Mouse (Mus musculus) neural tube, embryonic 14.5 days (tissue): ENCODE results near the gene Lim2. TPM values are rescaled to one million over a fixed set of nuclear protein-coding genes. Genes with fewer than 3 reads are reported as not detected.

Source experiments
- ATAC-seq: fragments of 200-750 bp; cut with Nextera tagmentation; 2 replicates; pipeline ENCODE4 v1.8.0; 2017; ENCODE audit warnings: low read depth, mild to moderate bottlenecking, moderate TSS enrichment, moderate library complexity
- H3K27ac ChIP-seq: fragments of 300-500 bp; sonication (generic); 2 replicates; pipeline ENCODE4 v1.5.1; 2014; ENCODE audit warnings: low read depth, mild to moderate bottlenecking, control low read depth, low read length, moderate library complexity, mixed read lengths
- H3K27me3 ChIP-seq: fragments of 300-500 bp; sonication (generic); 2 replicates; pipeline ENCODE4 v1.6.1; 2014; ENCODE audit warnings: low read length; ENCODE audit not compliant: control insufficient read depth, insufficient read depth
- H3K36me3 ChIP-seq: fragments of 300-500 bp; sonication (generic); 2 replicates; pipeline ENCODE4 v1.6.1; 2014; ENCODE audit warnings: low read length, mixed read lengths; ENCODE audit not compliant: control insufficient read depth, insufficient read depth
- H3K4me1 ChIP-seq: fragments of 300-500 bp; sonication (generic); 2 replicates; pipeline ENCODE4 v1.6.1; 2014; ENCODE audit warnings: low read length; ENCODE audit not compliant: control insufficient read depth, insufficient read depth
- H3K4me2 ChIP-seq: fragments of 300-500 bp; sonication (generic); 2 replicates; pipeline ENCODE4 v1.6.1; 2014; ENCODE audit warnings: mild to moderate bottlenecking, low read depth, low read length, control low read depth
- H3K4me3 ChIP-seq: fragments of 300-500 bp; sonication (generic); 2 replicates; pipeline ENCODE4 v1.5.1; 2014; ENCODE audit warnings: low read depth, low read length, control low read depth, mixed read lengths
- H3K9ac ChIP-seq: fragments of 300-500 bp; sonication (generic); replicated peaks from 2 replicates; pipeline ENCODE4 v1.6.1; 2014; ENCODE audit warnings: low read depth, mild to moderate bottlenecking, control low read depth, low read length, mixed read lengths
- H3K9me3 ChIP-seq: fragments of 300-500 bp; sonication (generic); 2 replicates; pipeline ENCODE4 v1.6.1; 2016; ENCODE audit warnings: low read length; ENCODE audit not compliant: control insufficient read depth
- WGBS: fragments of 180-500 bp; shearing (Covaris S2); extraction: QIAGEN DNeasy Blood & Tissue Kit; methylation state at CpG from one replicate; pipeline ENCODE4 v1.1.7; 2014; 5-methylcytosine and 5-hydroxymethylcytosine counted together
- polyA plus RNA-seq: library from polyadenylated mRNA; unstranded; fragments of >200 nt; fragmentation: Nextera tagmentation; extraction: Ambion mirVana; gene quantifications from 2 replicates; pipeline ENCODE4 v1.2.1, GENCODE M21; 2014

The Lim2 gene
- polyA plus RNA-seq, 1 experiment from 2014 or later: not detected

DNA sequence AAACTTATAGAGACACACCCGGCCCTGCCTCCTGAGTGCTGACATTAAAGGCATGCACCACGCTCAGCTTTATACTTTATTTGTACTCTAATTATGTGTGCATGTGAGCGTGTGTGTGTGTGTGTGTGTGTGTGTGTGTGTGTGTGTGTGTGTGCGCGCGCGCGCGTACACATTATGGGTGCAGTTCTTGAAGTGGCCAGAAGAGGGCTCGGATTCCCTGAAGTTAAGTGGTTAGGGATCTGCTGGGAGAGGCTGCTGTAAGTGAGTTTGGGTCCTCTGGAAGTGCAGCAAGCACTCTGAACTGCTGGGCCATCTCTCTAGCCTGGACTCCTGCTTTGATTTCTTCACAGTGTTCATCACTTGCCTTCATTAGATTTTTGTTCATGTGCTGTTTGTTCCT is 10.2 kb upstream of the Lim2 start:
- Histone ChIP-seq H3K9me3 (no peaks in the 10 kb centered on the region), H3K27ac (no peak overlapping the region), H3K9ac (no peak overlapping the region), H3K4me2 (no peak overlapping the region), H3K36me3 (no peaks in the 10 kb centered on the region), H3K4me1 (no peaks in the 10 kb centered on the region), H3K4me3 (no peak overlapping the region), H3K27me3 (no peaks in the 10 kb centered on the region)
- 86% methylated on average over 10 of the region's 10 CpGs for WGBS
- no peak for ATAC-seq

DNA sequence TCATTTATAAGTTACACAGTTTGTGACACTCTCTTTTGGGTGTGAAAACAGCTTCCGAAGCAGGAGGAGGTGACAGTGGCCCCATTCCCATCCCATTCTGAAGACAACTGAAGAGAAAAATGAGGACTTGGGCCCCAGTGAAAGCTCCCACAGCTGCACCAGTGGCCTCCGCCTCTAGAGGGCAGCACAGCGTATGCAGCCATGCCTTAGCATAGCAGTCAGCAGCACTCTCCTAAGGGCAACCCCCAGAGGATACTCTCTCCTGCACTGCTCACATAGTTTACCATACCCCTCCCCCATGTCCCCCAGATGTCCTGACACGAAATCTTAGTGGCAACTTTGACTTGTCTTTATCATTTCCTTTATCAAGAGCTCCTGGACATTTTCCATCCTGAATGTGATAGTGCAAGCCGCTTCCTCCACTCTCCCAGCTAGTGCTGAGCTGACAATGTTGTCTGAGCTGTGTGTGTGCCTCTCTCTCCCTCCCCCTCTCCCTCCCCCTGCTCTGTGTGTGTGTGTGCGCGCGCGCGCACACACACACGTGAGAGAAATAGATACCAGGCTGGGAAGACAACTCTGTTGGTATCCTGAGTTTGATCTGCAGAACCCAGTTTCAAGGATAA is 4.4 kb upstream of the Lim2 start:
- peak; percentile 98 for ATAC-seq
- Histone ChIP-seq H3K4me1 (no peaks in the 10 kb centered on the region), H3K36me3 (no peaks in the 10 kb centered on the region), H3K4me2 (peak overlapping the region; percentile 23; the same call in 1 of the 2 replicates), H3K27ac (no peak overlapping the region), H3K27me3 (no peaks in the 10 kb centered on the region), H3K9me3 (no peaks in the 10 kb centered on the region), H3K4me3 (no peak overlapping the region), H3K9ac (no peak overlapping the region)
- WGBS: 11% methylated on average over 11 of the region's 11 CpGs

DNA sequence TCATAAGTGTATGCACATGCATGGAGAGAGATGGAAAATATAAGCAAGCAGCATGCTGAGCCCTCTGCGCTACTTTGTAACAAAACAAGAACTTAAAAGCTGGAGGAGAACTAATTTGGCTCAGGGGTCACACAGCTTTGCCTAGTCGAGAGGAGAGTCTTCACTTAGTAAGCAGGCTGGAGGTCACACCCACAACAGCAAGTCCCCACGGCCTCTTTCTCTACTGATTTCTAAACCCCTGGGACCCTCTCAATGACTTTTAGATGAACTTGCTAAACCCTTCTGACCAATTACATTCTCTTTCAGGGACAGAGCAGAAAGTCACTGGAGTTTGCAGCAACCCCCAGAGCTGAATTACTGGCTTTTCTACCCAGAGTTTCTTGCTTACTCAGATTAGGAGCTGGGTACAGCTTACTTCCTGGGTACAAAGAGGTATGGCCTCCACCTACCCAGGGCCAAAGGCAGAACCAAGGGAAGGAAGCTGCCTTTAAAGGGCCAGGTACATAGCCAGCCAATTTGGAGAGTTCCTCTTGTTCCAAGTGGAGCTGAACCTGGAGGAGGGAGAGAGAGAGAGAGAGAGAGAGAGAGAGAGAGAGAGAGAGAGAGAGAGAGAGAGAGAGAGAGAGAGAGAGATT is 3.4 kb upstream of the Lim2 start:
- no peak for ATAC-seq
- H3K9ac ChIP-seq: no peak overlapping the region
- no peaks in the 10 kb centered on the region for H3K9me3 ChIP-seq
- H3K27ac ChIP-seq: no peak overlapping the region
- no peak overlapping the region for H3K4me3 ChIP-seq
- H3K36me3 ChIP-seq: no peaks in the 10 kb centered on the region
- no peak overlapping the region for H3K4me2 ChIP-seq
- no peaks in the 10 kb centered on the region for H3K27me3 ChIP-seq
- no peaks in the 10 kb centered on the region for H3K4me1 ChIP-seq
- 66% methylated on average over 3 of the region's 3 CpGs for WGBS

DNA sequence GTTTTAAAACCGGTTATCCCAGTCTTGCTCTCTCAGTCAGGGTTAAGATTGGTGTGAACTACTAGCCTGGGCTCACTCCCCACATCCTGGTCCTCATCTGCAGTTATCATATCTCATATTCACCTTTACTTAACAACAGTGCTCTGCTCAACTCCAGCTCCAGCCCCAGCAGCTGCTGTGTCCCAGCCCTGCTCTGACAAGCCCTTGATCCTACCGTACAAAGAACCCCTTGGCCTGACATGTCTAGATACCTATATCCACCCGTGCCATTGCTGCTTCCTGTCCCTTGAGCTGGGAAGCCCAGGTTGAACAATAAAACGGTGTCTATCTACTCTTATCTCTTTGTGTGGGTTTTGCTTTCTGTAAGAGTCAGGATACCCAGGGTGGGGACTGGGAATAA is 2.0 kb downstream of the Lim2 start:
- no peaks in the 10 kb centered on the region for H3K36me3 ChIP-seq
- H3K4me3 ChIP-seq: no peak overlapping the region
- no peak overlapping the region for H3K9ac ChIP-seq
- no peaks in the 10 kb centered on the region for H3K9me3 ChIP-seq
- H3K4me2 ChIP-seq: no peak overlapping the region
- no peak overlapping the region for H3K27ac ChIP-seq
- no peaks in the 10 kb centered on the region for H3K4me1 ChIP-seq
- H3K27me3 ChIP-seq: no peaks in the 10 kb centered on the region
- WGBS: 68% methylated on average over 4 of the region's 4 CpGs
- no peak for ATAC-seq

DNA sequence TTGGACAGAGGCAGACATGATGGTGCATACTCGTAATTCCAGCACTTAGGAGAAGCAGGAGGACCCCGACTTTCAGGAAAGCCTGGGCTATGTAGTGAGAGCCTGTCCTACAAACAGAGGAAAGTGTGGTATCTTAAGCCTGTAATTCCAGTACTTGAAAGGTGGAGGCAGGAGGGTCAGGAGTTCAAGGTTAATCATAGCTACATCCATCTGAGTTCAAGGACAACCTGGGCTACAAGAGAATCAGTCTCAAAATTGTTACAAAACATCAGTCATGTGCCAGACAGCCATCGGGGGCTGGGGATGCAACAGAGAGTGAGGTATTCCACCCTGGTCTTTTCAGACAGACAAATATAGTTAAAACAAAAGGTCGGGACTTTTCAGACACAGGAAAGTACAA is 5.4 kb downstream of the Lim2 start:
- Histone ChIP-seq H3K9me3 (no peaks in the 10 kb centered on the region), H3K4me2 (no peak overlapping the region), H3K4me1 (no peaks in the 10 kb centered on the region), H3K4me3 (no peak overlapping the region), H3K36me3 (no peaks in the 10 kb centered on the region), H3K9ac (no peak overlapping the region), H3K27ac (no peak overlapping the region), H3K27me3 (no peaks in the 10 kb centered on the region)
- ATAC-seq: no peak
- 78% methylated on average over 4 of the region's 4 CpGs for WGBS

DNA sequence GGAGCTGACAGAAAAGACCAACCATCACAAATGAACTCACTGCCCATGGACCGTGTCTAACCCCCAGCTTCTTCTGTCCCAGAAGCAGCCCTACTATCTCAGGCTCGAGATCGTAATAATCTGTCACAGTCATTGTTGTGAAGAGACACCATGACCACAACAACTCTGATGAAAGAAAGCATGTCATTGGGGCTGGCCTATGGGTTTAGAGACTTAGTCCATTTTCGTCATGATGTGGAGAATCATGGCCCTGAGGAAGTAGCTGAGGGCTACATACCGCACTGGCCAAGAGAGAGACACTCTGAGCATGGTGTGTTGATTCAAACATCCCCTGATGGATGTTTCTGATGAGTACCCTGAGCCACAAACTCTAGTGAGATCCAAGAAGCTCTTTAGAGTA is 7.2 kb downstream of the Lim2 start:
- Histone ChIP-seq H3K27ac (no peak overlapping the region), H3K4me3 (no peak overlapping the region), H3K36me3 (no peaks in the 10 kb centered on the region), H3K4me2 (no peak overlapping the region), H3K4me1 (no peaks in the 10 kb centered on the region), H3K27me3 (no peaks in the 10 kb centered on the region), H3K9me3 (no peaks in the 10 kb centered on the region), H3K9ac (no peak overlapping the region)
- WGBS: 83% methylated on average over 5 of the region's 5 CpGs
- ATAC-seq: no peak

DNA sequence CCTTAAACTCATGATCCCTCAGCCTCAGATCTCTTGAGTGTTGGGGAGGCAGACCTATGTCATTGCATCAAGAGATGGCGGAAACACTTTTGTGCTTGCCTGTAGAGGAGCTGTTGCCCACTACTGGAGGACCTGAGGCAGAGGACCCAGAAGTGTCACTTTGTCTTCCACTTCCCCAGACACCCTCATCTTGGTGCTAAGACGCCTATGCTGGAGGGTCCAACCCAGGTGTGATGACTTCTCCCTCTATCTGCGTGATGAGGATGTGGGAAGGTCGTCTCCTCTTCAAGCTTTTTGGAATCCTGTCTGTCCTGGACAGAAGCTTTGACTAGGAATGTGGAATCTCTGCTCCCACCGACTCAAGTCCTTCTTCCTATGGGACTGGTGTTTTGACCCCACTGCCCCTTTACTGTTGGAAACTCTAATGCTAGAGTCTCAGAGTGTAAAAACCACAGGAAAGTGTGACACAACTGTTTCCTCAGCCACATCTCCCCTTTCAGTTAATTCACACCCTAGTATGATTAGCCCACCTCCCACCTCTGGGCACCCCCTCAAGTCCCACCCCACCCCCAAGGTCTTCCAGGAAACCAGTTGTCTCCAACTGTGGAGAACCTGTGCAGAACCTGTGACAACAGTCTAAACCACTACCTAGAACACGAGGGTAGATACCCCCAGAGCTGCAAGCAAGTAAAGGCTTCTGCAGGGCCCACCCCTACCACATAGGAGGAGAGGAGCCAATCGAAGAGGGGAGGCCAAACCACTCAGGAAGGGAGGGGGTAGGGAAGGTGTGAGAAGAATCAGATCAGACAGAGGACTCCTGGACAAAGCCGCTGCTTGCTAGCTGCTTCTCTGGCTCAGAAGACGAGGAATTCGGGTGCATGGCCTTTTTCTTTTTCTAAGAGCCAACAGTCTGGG is 9.1 kb downstream of the Lim2 start, which contains the start of gene Nkg7:
TSS of gene Nkg7 (plus strand) at position 733 of the 915 bp plus-strand sequence.
- Histone ChIP-seq H3K27me3 (no peaks in the 10 kb centered on the region), H3K9me3 (no peaks in the 10 kb centered on the region), H3K4me3 (no peak within 1 kb of the TSS), H3K9ac (no peak within 1 kb of the TSS), H3K4me1 (no peaks in the 10 kb centered on the region), H3K27ac (no peak within 1 kb of the TSS), H3K36me3 (no peaks in the 10 kb centered on the region), H3K4me2 (no peak within 1 kb of the TSS)
- ATAC-seq: no peak
- 78% methylated on average over 10 of the region's 10 CpGs for WGBS

DNA sequence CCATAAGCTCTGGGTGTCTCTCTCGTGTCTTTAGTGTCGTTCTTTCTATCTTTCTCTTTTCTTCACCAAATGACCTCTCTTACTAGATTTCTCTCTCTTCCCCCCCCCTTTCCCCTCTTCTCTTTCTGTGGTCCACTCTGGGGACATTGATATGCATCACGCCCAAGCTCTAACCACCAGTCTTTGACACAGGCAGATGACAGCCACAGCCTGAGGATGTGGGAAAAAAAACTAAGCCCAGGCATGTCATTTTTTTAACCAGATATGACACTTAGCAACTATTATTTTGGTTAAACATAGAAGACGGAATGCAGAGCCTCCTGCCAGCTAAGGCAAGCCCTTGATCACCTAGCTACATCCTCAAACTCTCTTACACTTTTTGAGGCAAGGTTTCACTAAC is 11.1 kb downstream of the Lim2 start:
- Histone ChIP-seq H3K4me1 (peaks cover 6% of the 10 kb centered on the region), H3K9ac (no peak overlapping the region), H3K36me3 (no peaks in the 10 kb centered on the region), H3K27me3 (no peaks in the 10 kb centered on the region), H3K4me2 (no peak overlapping the region), H3K27ac (no peak overlapping the region), H3K4me3 (no peak overlapping the region), H3K9me3 (no peaks in the 10 kb centered on the region)
- WGBS: 88% methylated on average over 4 of the region's 4 CpGs
- ATAC-seq: no peak

DNA sequence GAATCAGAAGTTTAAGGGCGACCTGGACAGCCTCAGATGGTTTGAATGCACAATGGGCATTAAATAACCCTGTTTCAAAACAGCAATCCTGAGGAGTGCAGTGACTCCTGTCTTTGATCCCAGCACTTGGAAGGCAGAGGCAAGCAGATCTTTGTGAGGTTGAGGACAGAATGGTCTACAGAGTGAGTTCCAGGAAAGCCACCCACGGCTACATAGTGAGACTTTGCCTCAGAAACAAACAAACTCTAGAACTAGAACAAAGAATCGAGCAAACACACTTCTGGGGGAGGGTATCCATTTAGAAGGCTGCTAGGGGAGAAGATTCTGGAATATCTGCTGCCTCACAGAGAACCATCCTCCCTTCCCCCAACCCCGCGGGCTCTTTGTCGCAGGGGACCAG is 13.0 kb downstream of the Lim2 start, which contains the start of gene Cldnd2:
TSS of gene Cldnd2 (plus strand) at position 301 of the 400 bp plus-strand sequence.
- Histone ChIP-seq H3K4me2 (no peak within 1 kb of the TSS), H3K27me3 (no peaks in the 10 kb centered on the region), H3K9ac (no peak within 1 kb of the TSS), H3K4me3 (no peak within 1 kb of the TSS), H3K9me3 (no peaks in the 10 kb centered on the region), H3K36me3 (no peaks in the 10 kb centered on the region), H3K4me1 (peaks cover 17% of the 10 kb centered on the region), H3K27ac (no peak within 1 kb of the TSS)
- no peak for ATAC-seq
- 79% methylated on average over 6 of the region's 6 CpGs for WGBS
